Mouse (Mus musculus): Measurements from ENCODE around the gene Mbd3. TPM values are rescaled to one million over a fixed set of nuclear protein-coding genes. Genes with fewer than 3 reads are reported as not detected.

The Mbd3 gene
- polyA plus RNA-seq, 1 experiment from 2014 or later: 204 TPM

GRCm38 (mm10) chr10:80400704-80401161 lies 1.4 kb upstream of the Mbd3 start:
- Histone ChIP-seq H3K36me3 (ENCODE audit: control insufficient read depth, insufficient read depth, low read length) (peaks cover 16% of the 10 kb centered on the region), H3K27me3 (ENCODE audit: control insufficient read depth, insufficient read depth, low read depth, low read length) (no peaks in the 10 kb centered on the region), H3K4me1 (replicated peaks; ENCODE audit: control insufficient read depth, insufficient read depth, low read length) (peaks cover 31% of the 10 kb centered on the region), H3K4me3 (ENCODE audit: low read length) (no peak overlapping the region), H3K9ac (ENCODE audit: low read length) (peak overlapping the region; percentile 80), H3K4me2 (ENCODE audit: low read depth, low read length) (no peak overlapping the region; the same call in 1 of the 2 replicates), H3K9me3 (ENCODE audit: control insufficient read depth, low read length) (0 out of 2 replicates have a peak, but pooled peaks cover 3% of the 10 kb centered on the region), H3K27ac (ENCODE audit: low read length) (peak overlapping the region; percentile 93)
- no peak for ATAC-seq (ENCODE audit: low read depth)
- WGBS: 63% methylated on average over 4 of the region's 4 CpGs

- H3K27me3 ChIP-seq (ENCODE audit: control insufficient read depth, insufficient read depth, low read depth, low read length): no peaks in the 10 kb centered on the region
- 0 out of 2 replicates have a peak, but pooled peaks cover 3% of the 10 kb centered on the region for H3K9me3 ChIP-seq (ENCODE audit: control insufficient read depth, low read length)
- ATAC-seq (ENCODE audit: low read depth): no peak
- peak overlapping the region; percentile 80 for H3K9ac ChIP-seq (ENCODE audit: low read length)
- peaks cover 21% of the 10 kb centered on the region for H3K36me3 ChIP-seq (ENCODE audit: control insufficient read depth, insufficient read depth, low read length)
- peak overlapping the region; percentile 74 for H3K4me2 ChIP-seq (ENCODE audit: low read depth, low read length)
- H3K4me3 ChIP-seq (ENCODE audit: low read length): peak overlapping the region; percentile 69
- WGBS: 11% methylated on average over 17 of the region's 17 CpGs
- peak overlapping the region; percentile 93 for H3K27ac ChIP-seq (ENCODE audit: low read length)
- peaks cover 25% of the 10 kb centered on the region for H3K4me1 ChIP-seq (replicated peaks; ENCODE audit: control insufficient read depth, insufficient read depth, low read length)
These were observed 788 bp upstream of the Mbd3 start for GRCm38 (mm10) chr10:80399973-80400703.

GRCm38 (mm10) chr10:80398719-80399190 lies 595 bp downstream of the Mbd3 start:
- peak; percentile 88 for ATAC-seq (ENCODE audit: low read depth)
- Histone ChIP-seq H3K4me1 (replicated peaks; ENCODE audit: control insufficient read depth, insufficient read depth, low read length) (peaks cover 24% of the 10 kb centered on the region), H3K9me3 (ENCODE audit: control insufficient read depth, low read length) (0 out of 2 replicates have a peak, but pooled peaks cover 3% of the 10 kb centered on the region), H3K4me2 (ENCODE audit: low read depth, low read length) (peak overlapping the region; percentile 94), H3K9ac (ENCODE audit: low read length) (peak overlapping the region; percentile 94), H3K27ac (ENCODE audit: low read length) (peak overlapping the region; percentile 99), H3K27me3 (ENCODE audit: control insufficient read depth, insufficient read depth, low read depth, low read length) (no peaks in the 10 kb centered on the region), H3K4me3 (ENCODE audit: low read length) (peak overlapping the region; percentile 83), H3K36me3 (ENCODE audit: control insufficient read depth, insufficient read depth, low read length) (peaks cover 33% of the 10 kb centered on the region)
- WGBS: under 1% methylated on average over 58 of the region's 59 CpGs

- no peak for ATAC-seq (ENCODE audit: low read depth)
- H3K36me3 ChIP-seq (ENCODE audit: control insufficient read depth, insufficient read depth, low read length): peaks cover 34% of the 10 kb centered on the region
- peak overlapping the region; percentile 94 for H3K4me2 ChIP-seq (ENCODE audit: low read depth, low read length)
- H3K4me1 ChIP-seq (replicated peaks; ENCODE audit: control insufficient read depth, insufficient read depth, low read length): peaks cover 24% of the 10 kb centered on the region
- peak overlapping the region; percentile 94 for H3K9ac ChIP-seq (ENCODE audit: low read length)
- 0% methylated on average over 1 of the region's 1 CpGs for WGBS
- H3K4me3 ChIP-seq (ENCODE audit: low read length): peak overlapping the region; percentile 83
- no peaks in the 10 kb centered on the region for H3K27me3 ChIP-seq (ENCODE audit: control insufficient read depth, insufficient read depth, low read depth, low read length)
- 0 out of 2 replicates have a peak, but pooled peaks cover under 1% of the 10 kb centered on the region for H3K9me3 ChIP-seq (ENCODE audit: control insufficient read depth, low read length)
- H3K27ac ChIP-seq (ENCODE audit: low read length): peak overlapping the region; percentile 99
These were observed 1.2 kb downstream of the Mbd3 start for GRCm38 (mm10) chr10:80398174-80398535.

- no peaks in the 10 kb centered on the region for H3K27me3 ChIP-seq (ENCODE audit: control insufficient read depth, insufficient read depth, low read depth, low read length)
- WGBS: 30% methylated on average over 8 of the region's 8 CpGs
- H3K27ac ChIP-seq (ENCODE audit: low read length): peak overlapping the region; percentile 99
- H3K9ac ChIP-seq (ENCODE audit: low read length): peak overlapping the region; percentile 94
- H3K4me3 ChIP-seq (ENCODE audit: low read length): peak overlapping the region; percentile 83
- H3K4me2 ChIP-seq (ENCODE audit: low read depth, low read length): peak overlapping the region; percentile 94
- H3K4me1 ChIP-seq (replicated peaks; ENCODE audit: control insufficient read depth, insufficient read depth, low read length): peaks cover 24% of the 10 kb centered on the region
- H3K36me3 ChIP-seq (ENCODE audit: control insufficient read depth, insufficient read depth, low read length): peaks cover 34% of the 10 kb centered on the region
- ATAC-seq (ENCODE audit: low read depth): no peak
- H3K9me3 ChIP-seq (ENCODE audit: control insufficient read depth, low read length): no peaks in the 10 kb centered on the region
These were observed 1.7 kb downstream of the Mbd3 start for GRCm38 (mm10) chr10:80397524-80398173.

- Histone ChIP-seq H3K27me3 (ENCODE audit: control insufficient read depth, insufficient read depth, low read depth, low read length) (no peaks in the 10 kb centered on the region), H3K4me3 (ENCODE audit: low read length) (peak overlapping the region; percentile 83), H3K9me3 (ENCODE audit: control insufficient read depth, low read length) (no peaks in the 10 kb centered on the region), H3K9ac (ENCODE audit: low read length) (peak overlapping the region; percentile 94), H3K4me2 (ENCODE audit: low read depth, low read length) (peak overlapping the region; percentile 94), H3K27ac (ENCODE audit: low read length) (0 out of 2 replicates have a peak overlapping the region, but pooled peaks have one; percentile 99), H3K4me1 (replicated peaks; ENCODE audit: control insufficient read depth, insufficient read depth, low read length) (peaks cover 24% of the 10 kb centered on the region), H3K36me3 (ENCODE audit: control insufficient read depth, insufficient read depth, low read length) (peaks cover 35% of the 10 kb centered on the region)
- no peak for ATAC-seq (ENCODE audit: low read depth)
- WGBS: 83% methylated on average over 11 of the region's 11 CpGs
These were observed 2.4 kb downstream of the Mbd3 start for GRCm38 (mm10) chr10:80396822-80397523.

- no peak overlapping the region for H3K4me3 ChIP-seq (ENCODE audit: low read length)
- ATAC-seq (ENCODE audit: low read depth): no peak
- no peaks in the 10 kb centered on the region for H3K9me3 ChIP-seq (ENCODE audit: control insufficient read depth, low read length)
- H3K27me3 ChIP-seq (ENCODE audit: control insufficient read depth, insufficient read depth, low read depth, low read length): no peaks in the 10 kb centered on the region
- peaks cover 16% of the 10 kb centered on the region for H3K4me1 ChIP-seq (replicated peaks; ENCODE audit: control insufficient read depth, insufficient read depth, low read length)
- WGBS: 94% methylated on average over 35 of the region's 35 CpGs
- H3K9ac ChIP-seq (ENCODE audit: low read length): no peak overlapping the region
- H3K27ac ChIP-seq (ENCODE audit: low read length): no peak overlapping the region
- H3K36me3 ChIP-seq (ENCODE audit: control insufficient read depth, insufficient read depth, low read length): peaks cover 47% of the 10 kb centered on the region
- no peak overlapping the region for H3K4me2 ChIP-seq (ENCODE audit: low read depth, low read length)
These were observed 4.2 kb downstream of the Mbd3 start for GRCm38 (mm10) chr10:80395025-80395627.

GRCm38 (mm10) chr10:80392687-80393086 lies 6.7 kb downstream of the Mbd3 start:
- H3K9me3 ChIP-seq (ENCODE audit: control insufficient read depth, low read length): no peaks in the 10 kb centered on the region
- H3K27ac ChIP-seq (ENCODE audit: low read length): no peak overlapping the region
- 84% methylated on average over 5 of the region's 5 CpGs for WGBS
- H3K4me1 ChIP-seq (replicated peaks; ENCODE audit: control insufficient read depth, insufficient read depth, low read length): peaks cover 19% of the 10 kb centered on the region
- no peaks in the 10 kb centered on the region for H3K27me3 ChIP-seq (ENCODE audit: control insufficient read depth, insufficient read depth, low read depth, low read length)
- H3K9ac ChIP-seq (ENCODE audit: low read length): no peak overlapping the region
- H3K36me3 ChIP-seq (ENCODE audit: control insufficient read depth, insufficient read depth, low read length): peaks cover 47% of the 10 kb centered on the region
- ATAC-seq (ENCODE audit: low read depth): no peak
- no peak overlapping the region for H3K4me2 ChIP-seq (ENCODE audit: low read depth, low read length)
- no peak overlapping the region for H3K4me3 ChIP-seq (ENCODE audit: low read length)

All from lung, embryonic 16.5 days (tissue).